Mouse (Mus musculus) G1E (cell line): ENCODE measurements at regions not wholly inside any gene's neighbourhood (a gene's known extent, or its start where the extent isn't known, plus 50 kb on each side); places are given as distances from the start of the nearest gene placed in this dataset.

Experiments
- CTCF ChIP-seq: IDR thresholded peaks from 2 replicates; pipeline ENCODE4 v1.5.1; 2012; ENCODE audit warnings: low read depth, low read length, inconsistent platforms, mixed read lengths
- GATA1 ChIP-seq: IDR thresholded peaks from 2 replicates; pipeline ENCODE4 v1.6.1; 2012; ENCODE audit warnings: borderline replicate concordance, low read length, inconsistent platforms, mixed read lengths
- GATA2 ChIP-seq: IDR thresholded peaks from 2 replicates; pipeline ENCODE4 v1.6.1; 2012; ENCODE audit warnings: low read depth, low read length, inconsistent platforms, borderline replicate concordance
- POLR2AphosphoS5 ChIP-seq: IDR thresholded peaks from 2 replicates; pipeline ENCODE4 v1.6.1; 2012; ENCODE audit warnings: low read depth, low read length, inconsistent platforms; ENCODE audit not compliant: insufficient replicate concordance
- TAL1 ChIP-seq: conservative IDR thresholded peaks from 2 replicates; pipeline ENCODE4 v1.6.1; 2012; ENCODE audit warnings: low read depth, low read length, inconsistent platforms, mixed read lengths

- TF ChIP-seq CTCF (no peak), GATA1 (no peak), TAL1 (no peak), GATA2 (no peak), POLR2AphosphoS5 (no peak)
Observed at GRCm38 (mm10) chr13:80719313-80719712, 163.9 kb upstream of the Arrdc3 start.
